Mouse (Mus musculus): ENCODE measurements at regions not wholly inside any gene's neighbourhood (a gene's known extent, or its start where the extent isn't known, plus 50 kb on each side); places are given as distances from the start of the nearest gene placed in this dataset.

- Histone ChIP-seq H3K27me3 (replicated peaks) (no peaks in the 10 kb centered on the region), H3K4me2 (no peak overlapping the region), H3K4me1 (peaks cover 4% of the 10 kb centered on the region; the same call in 1 of the 2 replicates), H3K4me3 (no peak overlapping the region), H3K36me3 (replicated peaks) (no peaks in the 10 kb centered on the region), H3K9ac (no peak overlapping the region), H3K9me3 (no peaks in the 10 kb centered on the region), H3K27ac (0 out of 2 replicates have a peak overlapping the region, but pooled peaks have one; percentile 2)
- peak; percentile 58 for ATAC-seq (replicated peaks)
- 68% methylated on average over 8 of the region's 8 CpGs for WGBS
Measured at GRCm38 (mm10) chr4:100616161-100616915, 137.7 kb downstream of the Ube2u start.

DNA sequence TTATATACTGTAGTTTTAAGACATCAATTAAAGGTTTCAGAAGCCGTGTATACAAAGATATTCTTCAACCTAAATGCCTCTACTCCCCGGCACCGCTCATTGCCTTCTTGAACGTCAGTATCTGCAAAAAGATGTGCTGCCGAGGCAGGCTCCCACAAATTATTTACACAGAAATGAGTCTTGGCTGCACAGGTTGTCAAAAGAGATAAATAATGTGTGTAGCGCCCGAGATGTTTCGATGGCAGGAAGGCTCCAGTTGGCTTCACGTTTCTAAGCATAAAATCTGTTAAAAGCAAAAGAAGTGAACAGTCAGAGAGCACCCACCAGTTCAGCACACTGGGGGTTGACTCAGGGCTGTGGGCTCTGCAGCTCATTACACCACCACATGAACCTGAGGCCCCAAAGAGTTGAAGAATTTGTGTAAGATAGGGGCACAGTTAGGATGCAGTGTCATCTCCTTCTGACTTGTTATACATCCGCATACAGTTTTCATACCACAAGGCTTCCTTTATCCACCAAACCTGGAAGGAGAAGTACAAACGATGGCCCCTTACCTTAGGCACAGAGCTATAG is 138.4 kb downstream of the Ube2u start:
- WGBS = 58% methylated on average over 11 of the region's 11 CpGs
- Histone ChIP-seq H3K36me3 (replicated peaks) (no peaks in the 10 kb centered on the region), H3K9me3 (no peaks in the 10 kb centered on the region), H3K4me2 (no peak overlapping the region), H3K4me3 (no peak overlapping the region), H3K27me3 (replicated peaks) (no peaks in the 10 kb centered on the region), H3K4me1 (peaks cover 4% of the 10 kb centered on the region; the same call in 1 of the 2 replicates), H3K27ac (peak overlapping the region; percentile 48), H3K9ac (no peak overlapping the region)
- ATAC-seq (replicated peaks) = peak; percentile 42

DNA sequence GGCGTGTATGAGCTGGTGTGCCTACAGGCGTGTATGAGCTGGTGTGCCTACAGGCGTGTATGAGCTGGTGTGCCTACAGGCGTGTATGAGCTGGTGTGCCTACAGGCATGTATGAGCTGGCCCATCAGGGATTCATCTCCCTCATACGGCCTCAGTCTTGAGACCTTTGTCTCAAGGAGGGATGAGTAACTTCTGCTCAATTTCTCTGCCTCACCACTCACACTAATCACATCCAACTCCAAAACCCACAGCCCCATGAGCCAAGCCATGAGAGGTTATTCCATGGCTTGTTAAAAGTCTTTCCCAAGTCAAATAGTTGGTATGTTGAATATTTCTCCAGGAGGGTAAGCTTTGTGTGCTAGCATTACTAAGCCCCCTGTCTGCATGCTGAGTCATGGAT is 146.0 kb downstream of the Ube2u start:
- no peaks in the 10 kb centered on the region for H3K9me3 ChIP-seq
- 95% methylated on average over 5 of the region's 5 CpGs for WGBS
- H3K27ac ChIP-seq = no peak overlapping the region
- no peaks in the 10 kb centered on the region for H3K27me3 ChIP-seq (replicated peaks)
- no peak overlapping the region for H3K9ac ChIP-seq
- H3K36me3 ChIP-seq (replicated peaks) = no peaks in the 10 kb centered on the region
- no peaks in the 10 kb centered on the region for H3K4me1 ChIP-seq
- H3K4me3 ChIP-seq = no peak overlapping the region
- H3K4me2 ChIP-seq = no peak overlapping the region
- ATAC-seq (replicated peaks) = no peak

DNA sequence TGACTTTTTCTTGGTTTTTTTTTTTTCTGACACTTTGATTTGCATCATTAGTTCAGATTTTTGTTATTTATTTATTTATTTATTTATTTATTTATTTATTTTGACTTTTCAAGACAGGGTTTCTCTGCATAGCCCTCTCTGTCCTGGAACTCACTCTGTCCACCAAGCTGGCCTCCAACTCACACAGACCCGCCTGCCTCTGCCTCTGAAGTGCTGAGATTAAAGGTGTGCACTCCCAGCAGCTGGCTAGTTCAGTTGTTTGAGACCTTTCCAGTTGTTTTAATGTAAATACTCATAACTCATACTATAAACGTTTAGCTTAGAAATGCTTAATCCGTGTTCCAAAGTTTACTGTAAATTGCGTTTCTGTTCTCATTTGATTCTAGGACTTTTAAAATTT is 147.9 kb downstream of the Ube2u start:
- WGBS = 88% methylated on average over 4 of the region's 4 CpGs
- H3K27ac ChIP-seq = no peak overlapping the region
- H3K9me3 ChIP-seq = no peaks in the 10 kb centered on the region
- no peaks in the 10 kb centered on the region for H3K4me1 ChIP-seq
- H3K9ac ChIP-seq = no peak overlapping the region
- H3K4me3 ChIP-seq = no peak overlapping the region
- no peak for ATAC-seq (replicated peaks)
- no peaks in the 10 kb centered on the region for H3K36me3 ChIP-seq (replicated peaks)
- no peak overlapping the region for H3K4me2 ChIP-seq
- H3K27me3 ChIP-seq (replicated peaks) = no peaks in the 10 kb centered on the region

GRCm38 (mm10) chr4:100634388-100634787 is 142.1 kb upstream of the Cachd1 start:
- Histone ChIP-seq H3K27me3 (replicated peaks) (no peaks in the 10 kb centered on the region), H3K27ac (no peak overlapping the region), H3K9me3 (no peaks in the 10 kb centered on the region), H3K4me3 (no peak overlapping the region), H3K36me3 (replicated peaks) (no peaks in the 10 kb centered on the region), H3K4me2 (no peak overlapping the region), H3K9ac (no peak overlapping the region), H3K4me1 (no peaks in the 10 kb centered on the region)
- 65% methylated on average over 2 of the region's 2 CpGs for WGBS
- no peak for ATAC-seq (replicated peaks)

GRCm38 (mm10) chr4:100637597-100637996 is 138.9 kb upstream of the Cachd1 start:
- no peak for ATAC-seq (replicated peaks)
- Histone ChIP-seq H3K4me3 (no peak overlapping the region), H3K9me3 (no peaks in the 10 kb centered on the region), H3K4me1 (no peaks in the 10 kb centered on the region), H3K4me2 (no peak overlapping the region), H3K36me3 (replicated peaks) (no peaks in the 10 kb centered on the region), H3K9ac (no peak overlapping the region), H3K27me3 (replicated peaks) (no peaks in the 10 kb centered on the region), H3K27ac (no peak overlapping the region)
- 92% methylated on average over 2 of the region's 2 CpGs for WGBS

DNA sequence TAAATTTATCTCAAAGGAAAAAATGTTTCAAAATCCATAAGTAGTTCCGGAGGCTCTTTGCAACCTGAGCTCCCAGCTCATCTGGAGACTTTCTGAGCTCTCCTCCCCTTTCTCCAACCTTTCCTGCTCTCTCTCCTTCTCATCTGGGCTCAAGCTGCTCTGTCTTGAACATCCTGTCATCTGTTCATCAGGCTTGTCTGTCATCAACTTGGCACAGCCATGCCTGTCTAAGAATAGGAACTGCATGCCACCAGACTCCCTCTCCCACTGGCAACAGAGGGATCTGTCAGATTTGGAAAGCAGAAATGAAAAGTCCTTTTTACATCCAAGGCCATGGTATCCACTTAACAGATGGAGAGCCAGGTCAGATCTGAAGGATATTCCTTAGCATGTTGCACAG is 115.3 kb upstream of the Cachd1 start:
- no peak for ATAC-seq (replicated peaks)
- 71% methylated on average over 1 of the region's 1 CpGs for WGBS
- H3K27ac ChIP-seq = no peak overlapping the region

DNA sequence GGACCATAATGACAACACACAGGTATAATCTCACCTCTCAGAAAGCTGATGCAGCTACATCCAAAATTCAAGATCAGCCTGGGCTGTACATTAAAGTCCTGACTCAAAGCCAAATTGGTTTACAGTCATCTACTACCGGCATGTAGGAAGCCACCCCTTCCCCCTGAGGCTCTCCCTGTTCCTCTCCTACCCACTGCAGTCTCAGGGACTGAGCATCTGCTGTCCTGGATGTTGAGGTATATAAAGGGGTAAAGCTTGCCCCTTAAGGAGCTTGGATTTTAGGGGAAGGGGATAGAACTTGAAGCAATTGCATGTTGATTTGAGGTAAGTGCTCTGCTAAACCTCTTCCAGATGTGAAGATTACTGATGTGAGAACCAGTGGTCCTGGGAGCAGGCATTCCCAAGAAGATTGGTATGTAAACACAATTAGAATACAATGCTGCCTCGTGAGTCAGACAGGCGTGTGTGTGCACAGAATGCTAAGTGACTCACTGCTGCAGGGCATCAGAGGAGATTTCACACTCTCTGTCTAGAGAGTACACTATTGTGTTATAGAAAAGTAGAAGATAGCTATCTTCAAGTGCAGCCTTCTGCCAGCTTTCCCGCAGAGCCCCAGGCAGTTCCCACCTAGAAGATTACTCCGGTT is 111.7 kb upstream of the Cachd1 start:
- Histone ChIP-seq H3K9me3 (no peaks in the 10 kb centered on the region), H3K4me2 (no peak overlapping the region), H3K27ac (peak overlapping the region; percentile 48), H3K9ac (no peak overlapping the region), H3K36me3 (replicated peaks) (no peaks in the 10 kb centered on the region), H3K27me3 (replicated peaks) (no peaks in the 10 kb centered on the region), H3K4me1 (peaks cover 7% of the 10 kb centered on the region), H3K4me3 (no peak overlapping the region)
- ATAC-seq (replicated peaks) = peak; percentile 80
- WGBS = 19% methylated on average over 5 of the region's 5 CpGs

More for the DNA sequence above, 115.3 kb upstream of the Cachd1 start:
- Histone ChIP-seq H3K9me3 (no peaks in the 10 kb centered on the region), H3K4me1 (peaks cover 7% of the 10 kb centered on the region), H3K4me3 (no peak overlapping the region), H3K36me3 (replicated peaks) (no peaks in the 10 kb centered on the region), H3K9ac (no peak overlapping the region), H3K4me2 (no peak overlapping the region), H3K27me3 (replicated peaks) (no peaks in the 10 kb centered on the region)

- WGBS = 85% methylated on average over 5 of the region's 5 CpGs
- no peak for ATAC-seq (replicated peaks)
- H3K36me3 ChIP-seq (replicated peaks) = no peaks in the 10 kb centered on the region
- no peak overlapping the region for H3K4me3 ChIP-seq
- no peak overlapping the region for H3K27ac ChIP-seq
- no peak overlapping the region for H3K4me2 ChIP-seq
- H3K9me3 ChIP-seq = no peaks in the 10 kb centered on the region
- H3K27me3 ChIP-seq (replicated peaks) = no peaks in the 10 kb centered on the region
- H3K9ac ChIP-seq = no peak overlapping the region
- no peaks in the 10 kb centered on the region for H3K4me1 ChIP-seq
Measured at GRCm38 (mm10) chr4:100670553-100670952, 105.9 kb upstream of the Cachd1 start.

- Histone ChIP-seq H3K4me1 (no peaks in the 10 kb centered on the region), H3K27me3 (replicated peaks) (no peaks in the 10 kb centered on the region), H3K4me3 (no peak overlapping the region), H3K36me3 (replicated peaks) (no peaks in the 10 kb centered on the region), H3K9ac (no peak overlapping the region), H3K9me3 (no peaks in the 10 kb centered on the region), H3K4me2 (no peak overlapping the region), H3K27ac (no peak overlapping the region)
- no peak for ATAC-seq (replicated peaks)
- whole genome bisulfite sequencing = 84% methylated on average over 4 of the region's 4 CpGs
Measured at GRCm38 (mm10) chr4:100674916-100675315, 101.6 kb upstream of the Cachd1 start.

DNA sequence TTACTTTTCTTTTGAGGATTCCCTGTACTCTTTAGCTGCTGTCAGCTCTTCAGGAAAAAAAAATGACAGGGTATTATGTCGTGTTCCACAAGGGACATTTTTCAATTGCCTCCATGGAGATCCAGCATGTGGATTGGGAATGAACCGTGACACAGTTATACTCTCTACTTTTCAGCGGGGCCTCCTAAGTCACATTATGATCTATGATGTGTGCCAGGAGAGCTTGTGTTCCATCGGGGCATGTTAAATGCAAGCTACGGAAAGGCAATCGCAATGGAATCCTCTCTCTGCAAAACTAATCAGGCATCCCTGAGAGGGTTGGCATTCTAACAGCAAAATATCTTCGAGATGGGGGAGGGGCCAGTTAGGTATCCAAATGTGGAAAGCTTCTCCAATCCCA is 92.7 kb upstream of the Cachd1 start:
- Histone ChIP-seq H3K4me3 (no peak overlapping the region), H3K36me3 (replicated peaks) (no peaks in the 10 kb centered on the region), H3K27me3 (replicated peaks) (no peaks in the 10 kb centered on the region), H3K4me1 (no peaks in the 10 kb centered on the region), H3K9me3 (no peaks in the 10 kb centered on the region), H3K9ac (no peak overlapping the region), H3K4me2 (no peak overlapping the region), H3K27ac (no peak overlapping the region)
- ATAC-seq (replicated peaks) = no peak
- 45% methylated on average over 7 of the region's 7 CpGs for WGBS

DNA sequence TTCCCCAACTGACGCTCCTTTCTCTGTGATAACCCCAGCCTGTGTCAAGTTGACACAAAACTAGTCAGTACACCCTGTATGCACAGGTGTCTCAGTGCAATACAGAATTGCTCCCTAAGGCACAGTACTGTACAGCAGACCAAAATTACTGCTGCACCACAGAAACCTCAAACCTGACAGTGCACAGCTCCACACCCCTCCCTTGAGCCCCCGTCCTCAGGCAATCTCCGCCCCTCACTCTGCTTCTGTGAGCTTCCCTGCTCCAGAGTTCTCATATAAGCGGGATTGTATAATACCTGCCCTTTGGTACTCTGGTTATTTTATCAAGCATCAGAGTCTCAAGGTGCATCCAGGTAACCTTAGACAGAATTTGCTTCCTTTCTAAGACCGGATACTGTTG is 76.5 kb upstream of the Cachd1 start:
- no peak overlapping the region for H3K4me3 ChIP-seq
- 64% methylated on average over 5 of the region's 5 CpGs for WGBS
- H3K4me2 ChIP-seq = 0 out of 2 replicates have a peak overlapping the region, but pooled peaks have one; percentile 6
- H3K9me3 ChIP-seq = no peaks in the 10 kb centered on the region
- H3K36me3 ChIP-seq (replicated peaks) = no peaks in the 10 kb centered on the region
- H3K4me1 ChIP-seq = peaks cover 5% of the 10 kb centered on the region
- peak overlapping the region; percentile 65 for H3K27ac ChIP-seq
- H3K27me3 ChIP-seq (replicated peaks) = no peaks in the 10 kb centered on the region
- peak; percentile 63; the same call in 1 of the 2 replicates for ATAC-seq (replicated peaks)
- H3K9ac ChIP-seq = no peak overlapping the region

Measured in midbrain, embryonic 15.5 days (tissue).